Mouse (Mus musculus) cerebellum, postnatal 14 days (tissue): ENCODE data around the gene Larp6.

Experiments used
- DNase-seq, 2 experiments: peaks; one replicate each; pipeline ENCODE4 v3.0.0; 2021; ENCODE audit warnings: mixed read lengths in 2 of 2

Gene Larp6

DNA sequence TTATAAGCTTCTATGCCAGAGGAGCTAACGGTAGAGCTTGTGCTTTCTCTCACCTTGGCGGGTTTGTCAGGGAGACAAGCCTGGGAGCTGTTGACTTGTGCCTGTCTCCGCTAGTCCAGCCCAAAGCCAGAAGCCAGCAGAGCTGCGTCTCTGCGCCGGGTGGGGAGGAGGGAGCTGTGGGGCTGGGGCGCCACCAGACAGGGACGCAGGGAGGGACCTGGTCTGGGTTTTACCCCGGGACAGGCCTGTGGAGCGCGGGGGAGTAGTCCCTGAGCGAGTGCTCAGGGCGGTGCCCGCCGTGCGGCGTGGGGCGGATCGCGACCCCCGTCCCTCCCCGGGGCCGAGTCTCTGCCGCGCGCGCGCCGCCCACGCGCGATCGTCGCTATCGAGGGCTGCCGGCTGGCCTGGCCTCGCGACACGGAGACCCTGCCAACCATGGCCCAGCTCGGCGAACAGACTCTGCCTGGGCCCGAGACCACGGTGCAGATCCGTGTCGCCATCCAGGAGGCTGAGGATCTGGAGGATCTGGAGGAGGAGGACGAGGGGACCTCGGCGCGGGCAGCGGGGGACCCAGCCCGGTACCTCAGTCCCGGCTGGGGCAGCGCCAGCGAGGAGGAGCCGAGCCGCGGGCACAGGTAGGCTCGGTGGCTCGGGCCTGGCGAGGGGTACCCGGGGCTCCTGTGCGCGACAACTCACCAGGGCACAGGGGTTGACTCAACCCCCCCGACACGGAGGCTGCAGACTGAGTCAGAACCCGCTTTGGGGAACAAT is at the start of gene Larp6:
Gene Larp6, plus strand, starts transcription at position 219 of the 771 bp plus-strand sequence.
- DNase-seq = peak; percentile 84 to 85

- peak; percentile 95 to 96 for DNase-seq
Observed at GRCm38 (mm10) chr9:60664385-60664784, 48.4 kb upstream of the Larp6 start.

- no peak for DNase-seq
Observed at GRCm38 (mm10) chr9:60664866-60665265, 47.9 kb upstream of the Larp6 start.

- DNase-seq = peak in 1 of 2 experiments; percentile 22
Observed at GRCm38 (mm10) chr9:60665535-60665934, 47.3 kb upstream of the Larp6 start.

DNA sequence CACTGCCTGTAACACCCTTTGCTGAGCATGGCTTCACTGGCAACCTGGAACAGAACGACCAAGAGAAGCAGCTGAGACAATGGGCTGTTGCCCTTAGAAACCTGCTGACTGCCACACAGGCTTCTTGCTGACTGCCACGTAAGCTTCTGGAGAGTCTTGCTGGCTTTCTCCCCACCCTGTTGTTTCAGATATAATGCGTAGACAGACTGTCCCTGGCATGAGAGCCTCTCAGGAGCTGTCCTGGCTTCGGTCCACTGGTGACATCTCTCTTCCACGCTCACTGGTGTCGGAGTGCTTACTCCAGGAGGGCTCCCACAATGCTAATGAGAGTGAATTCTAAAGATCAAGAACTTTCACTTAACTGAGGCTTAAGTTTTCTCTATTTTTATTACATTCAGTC is 43.9 kb upstream of the Larp6 start:
- peak; percentile 73 to 74 for DNase-seq

DNA sequence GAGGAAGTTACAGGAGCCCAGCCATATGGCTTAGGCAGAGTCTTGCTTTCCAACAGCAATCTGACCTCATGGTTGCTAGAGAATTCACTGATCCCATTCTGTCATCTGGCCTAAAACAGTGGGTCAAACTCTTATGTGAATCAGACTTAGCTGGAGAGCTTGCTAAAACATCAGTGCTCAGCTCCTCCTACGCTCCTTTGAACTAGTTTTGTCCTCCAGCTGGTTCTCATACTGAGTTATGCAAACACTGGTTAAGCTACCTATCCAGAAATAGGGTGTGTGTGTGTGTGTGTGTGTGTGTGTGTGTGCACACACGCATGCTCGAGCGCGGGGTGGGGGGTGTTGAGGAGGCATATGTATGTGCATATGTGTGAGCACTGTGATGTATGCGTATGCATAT is 40.2 kb upstream of the Larp6 start:
- no peak for DNase-seq

DNA sequence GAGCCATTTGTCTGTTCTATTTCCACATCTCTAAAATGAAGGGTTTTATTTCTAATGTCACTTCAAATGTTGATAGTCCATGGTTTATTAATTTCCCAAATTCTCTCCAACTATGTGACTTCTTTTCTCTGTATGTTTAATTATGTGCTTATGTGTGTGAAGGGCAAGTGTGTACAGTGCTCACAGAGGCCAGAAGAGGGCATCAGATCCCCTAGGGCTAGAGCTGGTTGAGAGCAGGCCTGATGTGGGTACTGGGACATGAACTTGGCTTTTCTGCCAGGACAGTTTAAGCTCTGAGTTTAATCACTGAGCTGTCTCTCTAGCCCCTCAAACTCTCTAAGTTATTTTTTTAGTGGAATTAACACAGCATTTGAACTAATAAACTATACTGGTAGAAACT is 38.0 kb upstream of the Larp6 start:
- DNase-seq = no peak

- no peak for DNase-seq
Observed at GRCm38 (mm10) chr9:60676429-60676828, 36.4 kb upstream of the Larp6 start.

GRCm38 (mm10) chr9:60678913-60679312 is 33.9 kb upstream of the Larp6 start:
- no peak for DNase-seq

DNA sequence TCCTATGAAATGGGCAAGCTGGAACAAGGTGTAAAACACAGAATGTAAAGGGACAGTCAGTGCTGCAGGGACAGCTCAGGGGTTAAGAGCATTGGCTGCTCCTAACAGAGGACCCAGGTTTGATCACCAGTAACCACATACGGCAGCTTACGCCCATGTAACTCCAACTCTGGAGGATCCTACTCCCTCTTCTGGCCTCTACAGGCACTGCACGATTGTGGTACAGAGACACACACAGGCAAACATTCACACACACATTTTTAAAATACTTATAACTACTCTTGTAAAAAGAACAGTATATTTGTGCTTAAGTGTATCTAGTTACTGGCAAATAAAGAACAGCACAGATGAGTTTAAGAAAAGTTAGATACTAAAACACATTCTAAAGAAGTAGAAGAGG is 31.8 kb upstream of the Larp6 start:
- peak in 1 of 2 experiments; percentile 49 for DNase-seq

- DNase-seq = no peak
Observed at GRCm38 (mm10) chr9:60682753-60683152, 30.0 kb upstream of the Larp6 start.

- DNase-seq = no peak
Observed at GRCm38 (mm10) chr9:60687415-60687814, 25.4 kb upstream of the Larp6 start.

GRCm38 (mm10) chr9:60687891-60688324 is 24.9 kb upstream of the Larp6 start, which contains the start of gene Lrrc49:
Gene Lrrc49, minus strand, starts transcription at chr9:60688158.
- peak; percentile 94 to 96 for DNase-seq

DNA sequence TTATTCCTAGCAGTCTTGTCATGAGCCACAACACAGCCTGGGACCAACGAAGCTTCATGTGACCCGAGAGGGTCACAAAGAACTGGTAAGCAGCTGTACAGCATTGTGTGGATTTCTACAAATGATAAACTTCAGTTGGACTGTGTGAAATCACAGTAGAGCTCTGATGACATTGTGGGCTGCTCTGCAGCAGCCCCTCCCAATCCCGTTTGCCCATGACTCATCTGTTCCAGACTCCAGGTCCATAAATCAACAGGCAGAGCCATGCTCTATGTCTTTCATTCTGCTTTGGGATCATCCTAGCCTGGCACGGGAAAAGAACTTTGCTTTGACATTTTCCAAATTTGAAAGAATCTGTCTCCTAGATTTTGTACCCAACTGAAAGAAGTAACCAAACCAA is 20.2 kb upstream of the Larp6 start:
- DNase-seq = no peak

- DNase-seq = peak in 1 of 2 experiments; percentile 76
Observed at GRCm38 (mm10) chr9:60693986-60694385, 18.8 kb upstream of the Larp6 start.

- no peak for DNase-seq
Observed at GRCm38 (mm10) chr9:60696271-60696985, 16.4 kb upstream of the Larp6 start.

GRCm38 (mm10) chr9:60699581-60700231 is 13.1 kb upstream of the Larp6 start:
- DNase-seq = no peak

GRCm38 (mm10) chr9:60707594-60707993 is 5.2 kb upstream of the Larp6 start:
- no peak for DNase-seq

DNA sequence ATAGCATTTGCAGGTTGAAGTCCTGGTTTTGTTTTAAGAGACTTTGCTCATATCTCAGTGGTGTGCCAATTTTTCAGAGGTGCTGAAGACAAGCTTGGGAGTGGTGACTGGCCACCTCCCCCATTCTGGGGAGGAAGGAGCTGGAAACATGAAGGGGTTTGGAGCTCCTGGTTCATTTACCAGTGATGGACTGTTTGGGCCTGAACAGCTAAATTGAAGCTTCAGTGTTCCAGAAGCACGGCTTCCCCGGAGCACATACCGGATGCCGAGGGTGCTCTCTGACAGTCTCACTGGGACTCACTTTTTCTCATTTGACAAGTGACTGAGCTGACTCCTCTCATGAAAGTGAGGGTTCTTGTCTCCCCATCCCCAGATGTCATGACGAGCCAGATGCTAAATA is 4.2 kb upstream of the Larp6 start:
- no peak for DNase-seq

- no peak for DNase-seq
Observed at GRCm38 (mm10) chr9:60709721-60710120, 3.1 kb upstream of the Larp6 start.

DNA sequence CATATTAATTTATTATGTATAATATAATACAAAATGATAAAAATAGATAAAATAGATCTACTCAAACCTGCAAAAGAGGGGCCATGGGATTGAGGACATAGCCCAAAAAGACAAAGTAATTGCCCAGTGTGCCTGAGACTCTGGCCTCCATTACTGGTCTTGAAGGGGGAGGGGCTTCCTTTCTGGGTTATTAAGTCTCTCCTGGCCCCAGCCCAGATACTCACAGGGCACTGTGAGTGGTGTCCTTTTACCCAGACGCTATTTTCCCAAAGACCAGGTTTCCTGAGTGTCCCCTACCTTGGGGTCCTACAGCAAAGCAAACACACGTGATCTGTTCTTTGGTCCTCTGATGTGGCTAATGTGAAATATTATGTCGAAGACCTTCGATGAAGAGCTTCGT is 778 bp upstream of the Larp6 start:
- peak; percentile 35 to 60 for DNase-seq

GRCm38 (mm10) chr9:60713616-60714015 is 827 bp downstream of the Larp6 start:
- peak in 1 of 2 experiments; percentile 28 for DNase-seq

- peak; percentile 47 to 65 for DNase-seq
Observed at GRCm38 (mm10) chr9:60714191-60714590, 1.4 kb downstream of the Larp6 start.
